Mouse (Mus musculus): ENCODE results near the gene Dhrs1. TPM values are rescaled to one million over a fixed set of nuclear protein-coding genes. Genes with fewer than 3 reads are reported as not detected.

The Dhrs1 gene
- 55.4 TPM for polyA plus RNA-seq (2014; fragmentation: Illumina TruSeq; extraction: RNeasy Lipid Tissue Mini Kit (QIAGEN cat#74804); ENCODE audit: low read depth, low replicate concordance)

GRCm38 (mm10) chr14:55745180-55745860 lies at the start of gene Dhrs1, which contains the start of gene Nop9:
Dhrs1 (minus strand) TSS chr14:55745690.
Nop9 (plus strand) TSS chr14:55745693.

GRCm38 (mm10) chr14:55788256-55789050 lies 43.0 kb upstream of the Dhrs1 start, which contains the start of gene Ripk3:
Ripk3 (minus strand) TSS chr14:55788865.

GRCm38 (mm10) chr14:55783958-55784235 lies 38.4 kb upstream of the Dhrs1 start, which contains the start of gene Adcy4:
Adcy4 (minus strand) TSS chr14:55784095.

GRCm38 (mm10) chr14:55765696-55766095 lies 20.2 kb upstream of the Dhrs1 start, which contains the start of gene Ltb4r1:
Ltb4r1 (plus strand) TSS chr14:55765962.

GRCm38 (mm10) chr14:55761163-55761562 lies 15.7 kb upstream of the Dhrs1 start, which contains the start of gene Ltb4r2:
Ltb4r2 (plus strand) TSS chr14:55761428.

GRCm38 (mm10) chr14:55758363-55758784 lies 12.9 kb upstream of the Dhrs1 start, which contains the start of gene Cideb:
Cideb (minus strand) TSS chr14:55758458.

GRCm38 (mm10) chr14:55721700-55722437 lies 23.6 kb downstream of the Dhrs1 start, which contains the start of gene Rabggta:
Rabggta (minus strand) TSS chr14:55722263.

GRCm38 (mm10) chr14:55713729-55714122 lies 31.8 kb downstream of the Dhrs1 start, which contains the start of gene Tgm1:
Tgm1 (minus strand) TSS chr14:55713926.

Other genes starting within 250 kb of the Dhrs1 start
- gene Cpne6, start 235.2 kb downstream of the Dhrs1 start, polyA plus RNA-seq (2014; fragmentation: Illumina TruSeq; extraction: RNeasy Lipid Tissue Mini Kit (QIAGEN cat#74804); ENCODE audit: low read depth, low replicate concordance) = not detected
- gene Nrl, start 220.7 kb downstream of the Dhrs1 start, polyA plus RNA-seq (2014; fragmentation: Illumina TruSeq; extraction: RNeasy Lipid Tissue Mini Kit (QIAGEN cat#74804); ENCODE audit: low read depth, low replicate concordance) = not detected
- gene Pck2, start 205.4 kb downstream of the Dhrs1 start, polyA plus RNA-seq (2014; fragmentation: Illumina TruSeq; extraction: RNeasy Lipid Tissue Mini Kit (QIAGEN cat#74804); ENCODE audit: low read depth, low replicate concordance) = 8.5 TPM
- gene Dcaf11, start 185.7 kb downstream of the Dhrs1 start, polyA plus RNA-seq (2014; fragmentation: Illumina TruSeq; extraction: RNeasy Lipid Tissue Mini Kit (QIAGEN cat#74804); ENCODE audit: low read depth, low replicate concordance) = 175 TPM
- not detected for gene A730061H03Rik, start 185.3 kb downstream of the Dhrs1 start, polyA plus RNA-seq (2014; fragmentation: Illumina TruSeq; extraction: RNeasy Lipid Tissue Mini Kit (QIAGEN cat#74804); ENCODE audit: low read depth, low replicate concordance)
- gene Fitm1, start 170.1 kb downstream of the Dhrs1 start, polyA plus RNA-seq (2014; fragmentation: Illumina TruSeq; extraction: RNeasy Lipid Tissue Mini Kit (QIAGEN cat#74804); ENCODE audit: low read depth, low replicate concordance) = 182 TPM
- 165 TPM for gene Psme1, start 167.6 kb downstream of the Dhrs1 start, polyA plus RNA-seq (2014; fragmentation: Illumina TruSeq; extraction: RNeasy Lipid Tissue Mini Kit (QIAGEN cat#74804); ENCODE audit: low read depth, low replicate concordance)
- gene Emc9, start 160.4 kb downstream of the Dhrs1 start, polyA plus RNA-seq (2014; fragmentation: Illumina TruSeq; extraction: RNeasy Lipid Tissue Mini Kit (QIAGEN cat#74804); ENCODE audit: low read depth, low replicate concordance) = 51.3 TPM
- 100 TPM for gene Psme2, start 154.6 kb downstream of the Dhrs1 start, polyA plus RNA-seq (2014; fragmentation: Illumina TruSeq; extraction: RNeasy Lipid Tissue Mini Kit (QIAGEN cat#74804); ENCODE audit: low read depth, low replicate concordance)
- 19.4 TPM for gene Rnf31, start 154.0 kb downstream of the Dhrs1 start, polyA plus RNA-seq (2014; fragmentation: Illumina TruSeq; extraction: RNeasy Lipid Tissue Mini Kit (QIAGEN cat#74804); ENCODE audit: low read depth, low replicate concordance)
- 17.2 TPM for gene Irf9, start 142.1 kb downstream of the Dhrs1 start, polyA plus RNA-seq (2014; fragmentation: Illumina TruSeq; extraction: RNeasy Lipid Tissue Mini Kit (QIAGEN cat#74804); ENCODE audit: low read depth, low replicate concordance)
- gene Rec8, start 127.7 kb downstream of the Dhrs1 start, polyA plus RNA-seq (2014; fragmentation: Illumina TruSeq; extraction: RNeasy Lipid Tissue Mini Kit (QIAGEN cat#74804); ENCODE audit: low read depth, low replicate concordance) = 0.26 TPM
- gene Ipo4, start 109.7 kb downstream of the Dhrs1 start, polyA plus RNA-seq (2014; fragmentation: Illumina TruSeq; extraction: RNeasy Lipid Tissue Mini Kit (QIAGEN cat#74804); ENCODE audit: low read depth, low replicate concordance) = 40.5 TPM
- 2.1 TPM for gene Gm49378, start 107.8 kb downstream of the Dhrs1 start, polyA plus RNA-seq (2014; fragmentation: Illumina TruSeq; extraction: RNeasy Lipid Tissue Mini Kit (QIAGEN cat#74804); ENCODE audit: low read depth, low replicate concordance)
- gene Tm9sf1, start 101.9 kb downstream of the Dhrs1 start, polyA plus RNA-seq (2014; fragmentation: Illumina TruSeq; extraction: RNeasy Lipid Tissue Mini Kit (QIAGEN cat#74804); ENCODE audit: low read depth, low replicate concordance) = 38.9 TPM
- gene Tssk4, start 95.5 kb downstream of the Dhrs1 start, polyA plus RNA-seq (2014; fragmentation: Illumina TruSeq; extraction: RNeasy Lipid Tissue Mini Kit (QIAGEN cat#74804); ENCODE audit: low read depth, low replicate concordance) = 0.45 TPM
- 61.1 TPM for gene Mdp1, start 85.2 kb downstream of the Dhrs1 start, polyA plus RNA-seq (2014; fragmentation: Illumina TruSeq; extraction: RNeasy Lipid Tissue Mini Kit (QIAGEN cat#74804); ENCODE audit: low read depth, low replicate concordance)
- 16.2 TPM for gene Gmpr2, start 73.7 kb downstream of the Dhrs1 start, polyA plus RNA-seq (2014; fragmentation: Illumina TruSeq; extraction: RNeasy Lipid Tissue Mini Kit (QIAGEN cat#74804); ENCODE audit: low read depth, low replicate concordance)
- 153 TPM for gene Nedd8, start 73.6 kb downstream of the Dhrs1 start, polyA plus RNA-seq (2014; fragmentation: Illumina TruSeq; extraction: RNeasy Lipid Tissue Mini Kit (QIAGEN cat#74804); ENCODE audit: low read depth, low replicate concordance)
- gene Tinf2, start 63.9 kb downstream of the Dhrs1 start, polyA plus RNA-seq (2014; fragmentation: Illumina TruSeq; extraction: RNeasy Lipid Tissue Mini Kit (QIAGEN cat#74804); ENCODE audit: low read depth, low replicate concordance) = 12.6 TPM
- 0.21 TPM for gene Tgm1, start 31.8 kb downstream of the Dhrs1 start, polyA plus RNA-seq (2014; fragmentation: Illumina TruSeq; extraction: RNeasy Lipid Tissue Mini Kit (QIAGEN cat#74804); ENCODE audit: low read depth, low replicate concordance)
- 15.7 TPM for gene Rabggta, start 23.4 kb downstream of the Dhrs1 start, polyA plus RNA-seq (2014; fragmentation: Illumina TruSeq; extraction: RNeasy Lipid Tissue Mini Kit (QIAGEN cat#74804); ENCODE audit: low read depth, low replicate concordance)
- 10.6 TPM for gene Nop9, start within 50 bp of the Dhrs1 start, polyA plus RNA-seq (2014; fragmentation: Illumina TruSeq; extraction: RNeasy Lipid Tissue Mini Kit (QIAGEN cat#74804); ENCODE audit: low read depth, low replicate concordance)
- gene Cideb, start 12.8 kb upstream of the Dhrs1 start, polyA plus RNA-seq (2014; fragmentation: Illumina TruSeq; extraction: RNeasy Lipid Tissue Mini Kit (QIAGEN cat#74804); ENCODE audit: low read depth, low replicate concordance) = 6.6 TPM
- not detected for gene Ltb4r2, start 15.7 kb upstream of the Dhrs1 start, polyA plus RNA-seq (2014; fragmentation: Illumina TruSeq; extraction: RNeasy Lipid Tissue Mini Kit (QIAGEN cat#74804); ENCODE audit: low read depth, low replicate concordance)
- gene Ltb4r1, start 20.3 kb upstream of the Dhrs1 start, polyA plus RNA-seq (2014; fragmentation: Illumina TruSeq; extraction: RNeasy Lipid Tissue Mini Kit (QIAGEN cat#74804); ENCODE audit: low read depth, low replicate concordance) = 0.45 TPM
- gene Adcy4, start 38.4 kb upstream of the Dhrs1 start, polyA plus RNA-seq (2014; fragmentation: Illumina TruSeq; extraction: RNeasy Lipid Tissue Mini Kit (QIAGEN cat#74804); ENCODE audit: low read depth, low replicate concordance) = 21.5 TPM
- 3.1 TPM for gene Ripk3, start 43.2 kb upstream of the Dhrs1 start, polyA plus RNA-seq (2014; fragmentation: Illumina TruSeq; extraction: RNeasy Lipid Tissue Mini Kit (QIAGEN cat#74804); ENCODE audit: low read depth, low replicate concordance)
- gene Nfatc4, start 77.5 kb upstream of the Dhrs1 start, polyA plus RNA-seq (2014; fragmentation: Illumina TruSeq; extraction: RNeasy Lipid Tissue Mini Kit (QIAGEN cat#74804); ENCODE audit: low read depth, low replicate concordance) = 5.2 TPM
- 3.8 TPM for gene Nynrin, start 108.3 kb upstream of the Dhrs1 start, polyA plus RNA-seq (2014; fragmentation: Illumina TruSeq; extraction: RNeasy Lipid Tissue Mini Kit (QIAGEN cat#74804); ENCODE audit: low read depth, low replicate concordance)
- not detected for gene Cbln3, start 138.7 kb upstream of the Dhrs1 start, polyA plus RNA-seq (2014; fragmentation: Illumina TruSeq; extraction: RNeasy Lipid Tissue Mini Kit (QIAGEN cat#74804); ENCODE audit: low read depth, low replicate concordance)
- 13.0 TPM for gene Khnyn, start 139.3 kb upstream of the Dhrs1 start, polyA plus RNA-seq (2014; fragmentation: Illumina TruSeq; extraction: RNeasy Lipid Tissue Mini Kit (QIAGEN cat#74804); ENCODE audit: low read depth, low replicate concordance)
- 150 TPM for gene Sdr39u1, start 154.6 kb upstream of the Dhrs1 start, polyA plus RNA-seq (2014; fragmentation: Illumina TruSeq; extraction: RNeasy Lipid Tissue Mini Kit (QIAGEN cat#74804); ENCODE audit: low read depth, low replicate concordance)
- 2.4 TPM for gene Cma1, start 199.0 kb upstream of the Dhrs1 start, polyA plus RNA-seq (2014; fragmentation: Illumina TruSeq; extraction: RNeasy Lipid Tissue Mini Kit (QIAGEN cat#74804); ENCODE audit: low read depth, low replicate concordance)
- gene Cma2, start 205.3 kb upstream of the Dhrs1 start, polyA plus RNA-seq (2014; fragmentation: Illumina TruSeq; extraction: RNeasy Lipid Tissue Mini Kit (QIAGEN cat#74804); ENCODE audit: low read depth, low replicate concordance) = not detected

Measured in heart, adult 10 weeks (tissue).